Mouse (Mus musculus): ENCODE data around the gene Nkx3-2.

DNA sequence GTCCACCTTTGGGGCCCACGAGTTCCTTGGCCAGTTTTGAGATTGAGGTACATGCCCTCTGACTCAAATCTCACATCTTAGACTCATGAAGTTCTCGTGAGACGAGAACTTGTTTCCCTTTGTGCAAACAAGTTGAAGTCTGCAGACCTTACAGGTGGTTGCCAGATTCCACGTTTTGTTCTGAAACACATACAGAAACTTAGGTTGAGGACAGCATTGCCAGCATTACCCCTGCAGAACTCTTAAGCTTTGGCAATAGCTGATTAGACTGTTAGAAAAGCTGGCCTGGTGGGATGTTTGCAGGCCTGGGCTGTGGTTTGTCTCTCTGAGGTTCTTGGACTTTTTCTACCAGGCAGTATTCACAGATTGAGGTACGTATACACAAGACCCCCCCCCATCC, 7.0 kb downstream of the Nkx3-2 start:
- no peak for TF ChIP-seq EP300 (IDR thresholded peaks at IDR 0.05; ENCODE audit: low read depth in 1 of 2, low read length in 2 of 2)
- TF ChIP-seq POLR2A (IDR thresholded peaks at IDR 0.05; ENCODE audit: control insufficient read depth in 1 of 2, insufficient read depth in 1 of 2, low read depth in 1 of 2, low read length in 2 of 2, poor library complexity in 1 of 2): no peak
- no peak for TF ChIP-seq ZMIZ1 (IDR thresholded peaks at IDR 0.05; ENCODE audit: low read depth, low read length)
- TF ChIP-seq TAL1 (IDR thresholded peaks at IDR 0.05; ENCODE audit: low read length): no peak
- no peak for TF ChIP-seq USF2 (IDR thresholded peaks at IDR 0.05; ENCODE audit: borderline replicate concordance in 1 of 2, insufficient read depth in 1 of 2, low read depth in 1 of 2, low read length in 2 of 2)
- TF ChIP-seq CHD2 (IDR thresholded peaks at IDR 0.05; ENCODE audit: low read length): no peak
- no peak for TF ChIP-seq HCFC1 (IDR thresholded peaks at IDR 0.05; ENCODE audit: low read depth, low read length)
- TF ChIP-seq CHD1 (IDR thresholded peaks at IDR 0.05; ENCODE audit: low read depth, low read length): no peak
- no peak for TF ChIP-seq GABPA (IDR thresholded peaks at IDR 0.05; ENCODE audit: low read depth, low read length)
- no peak for TF ChIP-seq POLR2AphosphoS5 (IDR thresholded peaks at IDR 0.05; ENCODE audit: borderline replicate concordance, low read depth, low read length)
- no peak for TF ChIP-seq CTCF (IDR thresholded peaks at IDR 0.05 in 2 of 3, conservative IDR thresholded peaks at IDR 0.05 in 1 of 3; ENCODE audit: control insufficient read depth in 1 of 3, insufficient read depth in 1 of 3, low read depth in 2 of 3, low read length in 3 of 3, poor library complexity in 1 of 3, severe bottlenecking in 1 of 3)
- TF ChIP-seq MAX (IDR thresholded peaks at IDR 0.05; ENCODE audit: low read length): no peak
- TF ChIP-seq ZC3H11A (IDR thresholded peaks at IDR 0.05; ENCODE audit: low read depth, low read length): no peak

Measured in MEL (cell line).